Mouse (Mus musculus): ENCODE data around the gene 1700029I15Rik. TPM values are rescaled to one million over a fixed set of nuclear protein-coding genes. Genes with fewer than 3 reads are reported as not detected.

1700029I15Rik gene
- total RNA-seq, 2 experiments from 2014 or later = 1.8 to 2.6 TPM

DNA sequence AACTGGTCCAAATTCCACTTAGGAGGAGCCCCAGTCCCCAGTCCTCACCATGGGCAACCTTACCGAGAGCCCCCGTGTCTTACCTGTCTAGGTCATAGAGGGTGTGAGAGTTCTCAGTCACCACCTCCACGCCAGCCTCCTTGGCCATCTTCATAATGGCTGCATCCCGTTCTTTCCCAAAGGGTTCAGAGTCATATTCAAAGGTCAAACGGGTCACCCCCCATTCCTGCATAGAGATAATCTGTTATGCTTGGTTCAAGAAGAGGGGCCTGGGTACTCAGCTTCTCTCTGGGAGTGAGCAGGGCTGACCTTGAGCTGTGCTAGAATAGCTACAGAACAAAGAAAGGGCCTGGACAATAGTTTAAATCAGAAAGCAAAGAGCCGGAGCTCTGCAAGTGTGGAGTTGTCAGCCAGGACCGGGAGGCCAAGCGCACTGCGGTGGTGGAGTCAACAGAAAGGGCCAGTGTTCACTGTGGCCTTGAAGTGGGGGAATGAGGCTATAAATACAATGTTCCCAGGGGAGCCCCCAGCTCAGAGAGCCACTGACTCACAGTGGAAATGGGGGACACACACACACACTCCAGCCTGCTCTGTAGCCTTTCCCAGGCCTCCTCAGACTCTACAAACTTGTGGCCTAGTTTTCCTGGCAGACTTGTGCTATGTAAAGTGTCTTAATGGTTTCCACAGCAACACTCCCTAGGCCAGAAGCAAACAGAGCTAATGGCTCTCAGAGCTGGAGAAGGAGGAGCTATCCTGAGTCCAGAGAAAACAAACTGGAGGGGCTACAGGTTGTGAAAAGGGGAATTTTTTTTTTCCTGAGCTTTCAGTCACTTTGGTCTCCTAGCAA is 42.3 kb downstream of the 1700029I15Rik start:
- DNase-seq (ENCODE audit: low spot score in 2 of 2) = peak in 1 of 2 experiments; percentile 53

GRCm38 (mm10) chr2:92425366-92425765 is 43.0 kb downstream of the 1700029I15Rik start:
- no peak for DNase-seq (ENCODE audit: low spot score in 2 of 2)

GRCm38 (mm10) chr2:92426426-92426825 is 44.1 kb downstream of the 1700029I15Rik start:
- DNase-seq (ENCODE audit: low spot score in 2 of 2) = peak in 1 of 2 experiments; percentile 47

GRCm38 (mm10) chr2:92427882-92428281 is 45.5 kb downstream of the 1700029I15Rik start:
- peak in 1 of 2 experiments; percentile 57 for DNase-seq (ENCODE audit: low spot score in 2 of 2)

- DNase-seq (ENCODE audit: low spot score in 2 of 2) = no peak
Measured at GRCm38 (mm10) chr2:92430089-92430488, 47.8 kb downstream of the 1700029I15Rik start.

GRCm38 (mm10) chr2:92430723-92431541 is 48.6 kb downstream of the 1700029I15Rik start:
- DNase-seq (ENCODE audit: low spot score in 2 of 2) = peak in 1 of 2 experiments; percentile 60

DNA sequence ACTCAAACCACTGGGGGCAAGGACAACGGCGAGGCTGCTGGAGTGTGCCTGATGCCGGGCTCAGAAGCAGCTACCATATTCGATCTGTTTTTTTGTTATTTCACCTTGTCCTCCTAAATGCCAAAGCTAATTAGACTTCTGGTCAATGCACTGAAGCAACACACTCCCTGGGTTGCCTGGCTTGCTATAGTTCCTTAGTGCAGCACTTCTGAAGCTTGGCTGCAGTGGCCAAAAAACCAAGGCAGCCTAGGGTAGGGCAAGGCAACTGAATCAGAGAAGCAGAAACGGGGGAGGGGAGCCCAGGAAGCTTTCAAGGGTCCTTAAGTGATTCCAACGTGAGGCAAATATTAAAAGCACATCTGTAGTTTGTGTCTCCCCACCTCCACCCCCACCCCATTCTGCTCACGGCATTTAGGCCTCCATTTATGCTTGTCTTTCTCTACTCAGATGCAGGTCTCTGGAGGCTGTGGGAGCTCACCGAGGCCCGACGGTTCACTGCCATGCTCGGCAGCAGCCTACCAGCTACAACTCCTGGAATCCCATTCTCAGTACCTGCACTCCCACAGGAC is 49.4 kb downstream of the 1700029I15Rik start:
- DNase-seq (ENCODE audit: low spot score in 2 of 2) = no peak

DNA sequence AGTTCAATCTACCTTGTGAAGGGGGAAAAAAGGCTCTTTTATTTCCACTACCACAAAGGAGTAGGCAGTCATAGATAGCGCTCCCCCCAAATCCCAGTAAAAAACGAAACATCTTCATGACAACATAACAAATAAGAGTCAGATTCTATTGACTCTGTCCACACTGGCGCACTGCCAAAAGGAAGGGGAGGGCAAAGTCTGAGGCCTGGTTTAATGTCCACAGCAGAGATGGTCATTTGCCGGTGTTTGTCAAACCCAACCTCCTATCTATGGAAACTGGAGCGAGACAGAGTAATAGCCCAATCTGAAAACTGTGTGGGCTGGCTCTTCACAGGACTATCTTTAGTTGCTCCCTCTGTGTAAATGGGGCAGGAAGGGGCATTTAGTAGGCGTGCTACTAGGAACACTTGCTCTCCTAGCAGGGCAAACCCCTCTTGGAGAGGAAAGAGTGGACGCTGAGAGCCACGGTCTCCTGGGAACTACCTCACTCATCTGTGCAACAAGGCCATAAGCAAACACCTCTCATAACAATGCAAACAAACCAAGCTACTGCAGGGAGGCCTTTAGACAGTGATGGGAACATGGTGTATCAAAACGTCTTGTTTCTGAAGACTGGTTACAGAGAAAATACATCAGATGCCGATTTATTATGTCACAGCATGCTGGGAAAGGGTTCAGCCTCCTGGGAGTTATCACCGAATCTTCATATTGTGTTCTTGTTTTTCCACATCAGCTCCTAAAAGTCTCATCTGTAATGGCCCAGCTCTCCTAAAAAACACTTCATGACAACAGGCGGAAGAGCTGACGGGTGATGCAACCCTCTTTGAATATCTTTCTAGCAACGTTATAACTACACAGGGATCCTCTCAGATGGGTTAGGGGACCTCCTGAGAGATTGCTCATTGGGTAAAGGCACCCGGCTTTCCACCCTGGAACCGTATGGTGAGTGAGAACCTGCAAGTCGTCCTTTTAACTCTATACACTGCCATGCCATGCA is 50.3 kb downstream of the 1700029I15Rik start:
- peak in 1 of 2 experiments; percentile 71 for DNase-seq (ENCODE audit: low spot score in 2 of 2)

GRCm38 (mm10) chr2:92433578-92434374 is 51.4 kb downstream of the 1700029I15Rik start, which contains the start of gene Cry2:
Gene Cry2 (minus strand): TSS chr2:92434043.
- peak; percentile 95 to 98 for DNase-seq (ENCODE audit: low spot score in 2 of 2)

- DNase-seq (ENCODE audit: low spot score in 2 of 2) = no peak
Measured at GRCm38 (mm10) chr2:92434375-92434745, 52.0 kb downstream of the 1700029I15Rik start.

GRCm38 (mm10) chr2:92435023-92435422 is 52.7 kb downstream of the 1700029I15Rik start:
- no peak for DNase-seq (ENCODE audit: low spot score in 2 of 2)

Small RNA genes lying within 50 kb of the gene (microRNA-seq; reads per million reads assigned to microRNA genes)
- not detected for gene Mir7000

Other genes with a start within 250 kb of the 1700029I15Rik start
- 10 to 100 TPM; 23.0 to 23.1 TPM for gene Pex16, start 7.9 kb upstream of the 1700029I15Rik start, total RNA-seq (2021)
- under 1 TPM in 1 of 2 experiments, not detected in 1; 0.47 TPM for gene Large2, start 7.7 kb upstream of the 1700029I15Rik start, total RNA-seq (2021)
- gene Mapk8ip1, start 18.7 kb downstream of the 1700029I15Rik start, total RNA-seq (2021) = 10 to 100 TPM; 41.2 to 41.5 TPM
- 10 to 100 TPM; 47.6 to 59.3 TPM for gene Cry2, start 51.5 kb downstream of the 1700029I15Rik start, total RNA-seq (2021)
- gene Slc35c1, start 78.0 kb downstream of the 1700029I15Rik start, total RNA-seq (2021) = 1 to 10 TPM; 7.8 to 9.8 TPM
- 1 to 10 TPM; 7.9 to 8.8 TPM for gene Chst1, start 217.2 kb downstream of the 1700029I15Rik start, total RNA-seq (2021)

Measured in gastrocnemius, postnatal 4 days (tissue).